Mouse (Mus musculus) right cerebral cortex, postnatal 25 days (tissue): ENCODE measurements around the gene Brsk1.
A peak's percentile ranks its signal among the peaks of the same experiment; 100 is the strongest.

Experiments
- DNase-seq: peaks from one replicate; pipeline ENCODE4 v3.0.0; 2022

Brsk1 gene

GRCm38 (mm10) chr7:4741151-4741550 is 50.7 kb downstream of the Brsk1 start:
- peak; percentile 27 for DNase-seq

GRCm38 (mm10) chr7:4741672-4742481 is 51.5 kb downstream of the Brsk1 start:
- no peak for DNase-seq

GRCm38 (mm10) chr7:4742482-4742819 is 52.0 kb downstream of the Brsk1 start:
- DNase-seq: no peak

GRCm38 (mm10) chr7:4743354-4743753 is 53.0 kb downstream of the Brsk1 start:
- DNase-seq: no peak

- DNase-seq: no peak
These were observed 54.5 kb downstream of the Brsk1 start for GRCm38 (mm10) chr7:4744886-4745285.

- no peak for DNase-seq
These were observed 56.0 kb downstream of the Brsk1 start for GRCm38 (mm10) chr7:4746326-4746980.

GRCm38 (mm10) chr7:4747156-4747899 is 56.9 kb downstream of the Brsk1 start:
- no peak for DNase-seq

- DNase-seq: no peak
These were observed 57.9 kb downstream of the Brsk1 start for GRCm38 (mm10) chr7:4748321-4748720.

- DNase-seq: no peak
These were observed 58.8 kb downstream of the Brsk1 start for GRCm38 (mm10) chr7:4749169-4749568.

GRCm38 (mm10) chr7:4751971-4752820 is 61.8 kb downstream of the Brsk1 start:
- no peak for DNase-seq

GRCm38 (mm10) chr7:4752821-4753570 is 62.6 kb downstream of the Brsk1 start, which contains the start of gene Cox6b2:
Gene Cox6b2 (minus strand): TSS chr7:4753094.
- DNase-seq: peak; percentile 37

GRCm38 (mm10) chr7:4759670-4760069 is 69.3 kb downstream of the Brsk1 start:
- no peak for DNase-seq

GRCm38 (mm10) chr7:4764946-4765710 is 74.7 kb downstream of the Brsk1 start:
- DNase-seq: no peak
